Mouse (Mus musculus) liver, embryonic 14.5 days (tissue): ENCODE results near the gene Nos1ap.

Experiments used
- CTCF ChIP-seq: IDR thresholded peaks from 2 replicates; pipeline ENCODE4 v1.5.1; 2016; ENCODE audit warnings: antibody characterized with exemption, low read depth, control low read depth
- EP300 ChIP-seq: IDR thresholded peaks from 2 replicates; pipeline ENCODE4 v1.6.1; 2016; ENCODE audit warnings: antibody characterized with exemption, low read depth

GRCm38 (mm10) chr1:170306232-170306631 is 283.4 kb downstream of the Nos1ap start, which contains the start of gene Gm7694:
- no peak for TF ChIP-seq CTCF
- TF ChIP-seq EP300, result no peak
